Mouse (Mus musculus) cortical plate, adult 2 months (tissue): Measurements from ENCODE around the gene Pdp2. TPM values are rescaled to one million over a fixed set of nuclear protein-coding genes. Genes with fewer than 3 reads are reported as not detected.

ENCODE experiments used
- H3K27ac ChIP-seq: fragments of 200-500 bp; 2 replicates; pipeline ENCODE4 v1.5.1; 2012; ENCODE audit warnings: low read length, control low read depth, inconsistent platforms; ENCODE audit not compliant: insufficient read depth
- H3K4me1 ChIP-seq: fragments of 200-500 bp; 2 replicates; pipeline ENCODE4 v1.6.1; 2011; ENCODE audit warnings: low read length; ENCODE audit not compliant: control insufficient read depth, insufficient read depth
- H3K4me3 ChIP-seq: fragments of 200-500 bp; 2 replicates; pipeline ENCODE4 v1.5.1; 2011; ENCODE audit warnings: mild to moderate bottlenecking, low read length, control low read depth; ENCODE audit not compliant: insufficient read depth
- CTCF ChIP-seq: fragments of 200-500 bp; IDR thresholded peaks from 2 replicates; pipeline ENCODE4 v1.5.1; 2011; ENCODE audit warnings: mild to moderate bottlenecking, control low read depth, low read length; ENCODE audit not compliant: insufficient read depth; ENCODE audit errors: extremely low read depth
- POLR2A ChIP-seq: fragments of 200-500 bp; IDR thresholded peaks from 2 replicates; pipeline ENCODE4 v1.6.1; 2011; ENCODE audit warnings: mild to moderate bottlenecking, low read length, control low read depth; ENCODE audit not compliant: insufficient read depth; ENCODE audit errors: extremely low read depth
- polyA plus RNA-seq: library from polyadenylated mRNA; depleted of rRNA; stranded (reverse); fragments of >200 nt; gene quantifications from 2 replicates; pipeline ENCODE4 v1.2.3, GENCODE M21; 2012

The Pdp2 gene
- polyA plus RNA-seq, 1 experiment = 4.7 TPM

- TF ChIP-seq POLR2A (no peak), CTCF (no peak)
- H3K4me1 ChIP-seq = no peaks in the 10 kb centered on the region; the same call in 1 of the 2 replicates
Observed at GRCm38 (mm10) chr8:104629306-104630110, 38.3 kb downstream of the Pdp2 start.

GRCm38 (mm10) chr8:104630111-104630479 is 38.8 kb downstream of the Pdp2 start:
- TF ChIP-seq POLR2A = no peak
- TF ChIP-seq CTCF = no peak
- H3K4me3 ChIP-seq = no peak overlapping the region

More at GRCm38 (mm10) chr8:104629306-104630110, 38.3 kb downstream of the Pdp2 start:
- Histone ChIP-seq H3K27ac (no peak overlapping the region), H3K4me3 (no peak overlapping the region)

GRCm38 (mm10) chr8:104630574-104630973 is 39.3 kb downstream of the Pdp2 start:
- Histone ChIP-seq H3K27ac (no peak overlapping the region), H3K4me3 (peak overlapping the region; percentile 8; the same call in 1 of the 2 replicates), H3K4me1 (no peaks in the 10 kb centered on the region; the same call in 1 of the 2 replicates)
- TF ChIP-seq POLR2A (no peak), CTCF (no peak)

More at GRCm38 (mm10) chr8:104630111-104630479, 38.8 kb downstream of the Pdp2 start:
- Histone ChIP-seq H3K4me1 (no peaks in the 10 kb centered on the region; the same call in 1 of the 2 replicates), H3K27ac (no peak overlapping the region)

GRCm38 (mm10) chr8:104630981-104631663 is 39.9 kb downstream of the Pdp2 start, which contains the start of gene Rrad:
Gene Rrad (minus strand): TSS chr8:104631327.
- Histone ChIP-seq H3K27ac (no peak within 1 kb of the TSS), H3K4me3 (peak within 1 kb of the TSS; percentile 8; the same call in 1 of the 2 replicates), H3K4me1 (no peaks in the 10 kb centered on the region; the same call in 1 of the 2 replicates)
- no peak for TF ChIP-seq CTCF

- TF ChIP-seq CTCF (no peak), POLR2A (no peak)
- Histone ChIP-seq H3K4me3 (no peak overlapping the region), H3K27ac (no peak overlapping the region), H3K4me1 (no peaks in the 10 kb centered on the region; the same call in 1 of the 2 replicates)
Observed at GRCm38 (mm10) chr8:104631975-104632374, 40.7 kb downstream of the Pdp2 start.

GRCm38 (mm10) chr8:104632486-104632885 is 41.2 kb downstream of the Pdp2 start:
- no peaks in the 10 kb centered on the region; the same call in 1 of the 2 replicates for H3K4me1 ChIP-seq
- H3K27ac ChIP-seq = no peak overlapping the region
- TF ChIP-seq CTCF (no peak), POLR2A (no peak)
- H3K4me3 ChIP-seq = no peak overlapping the region

- H3K4me3 ChIP-seq = no peak overlapping the region
- H3K4me1 ChIP-seq = no peaks in the 10 kb centered on the region; the same call in 1 of the 2 replicates
- TF ChIP-seq CTCF (no peak), POLR2A (no peak)
- H3K27ac ChIP-seq = no peak overlapping the region
Observed at GRCm38 (mm10) chr8:104633156-104633744, 42.0 kb downstream of the Pdp2 start.

GRCm38 (mm10) chr8:104635004-104635710 is 43.9 kb downstream of the Pdp2 start:
- TF ChIP-seq POLR2A (no peak), CTCF (no peak)
- no peaks in the 10 kb centered on the region; the same call in 1 of the 2 replicates for H3K4me1 ChIP-seq
- no peak overlapping the region for H3K27ac ChIP-seq
- H3K4me3 ChIP-seq = no peak overlapping the region

- peaks cover 5% of the 10 kb centered on the region; the same call in 1 of the 2 replicates for H3K4me1 ChIP-seq
- H3K4me3 ChIP-seq = no peak overlapping the region
- no peak overlapping the region for H3K27ac ChIP-seq
- TF ChIP-seq POLR2A = no peak
- no peak for TF ChIP-seq CTCF
Observed at GRCm38 (mm10) chr8:104638010-104638409, 46.8 kb downstream of the Pdp2 start.
